14 mouse cellular contexts compared by ENCODE assay signal in genomic region chr5:124062037-124062824, GRCm38 (mm10). TPM values are rescaled to one million over a fixed set of nuclear protein-coding genes. Genes with fewer than 3 reads are reported as not detected.
DNase-seq lines count a peak whose midpoint lies in the region; TF ChIP-seq lines count a peak whose summit lies in the region.
"Had no signal": no experiment of that assay in that cellular context is flagged by ENCODE, and none has a peak within 500 bp of the region (broad histone marks: within the 10 kb centered on the region; RNA-seq: fewer than 3 reads in every experiment).

No protein-coding gene starts in this region.

- in situ Hi-C loops in ES-E14 (cut with MboI; ENCODE audit: low sequenced_read_pairs in 2 of 2, unreplicated experiment in 2 of 2), result no loop called here

- peak overlapping the region; percentile 6; the same call in 1 of the 2 replicates for H3K9ac ChIP-seq in ES-E14 (ENCODE audit: insufficient read depth, low read depth, low read length, poor library complexity, severe bottlenecking)
- H3K9ac ChIP-seq: heart, embryonic 15.5 days; liver, embryonic 14.5 days had no signal

- peak; percentile 26 to 51 for DNase-seq in heart, adult 18-20 months
- DNase-seq in heart, postnatal 4 days, result no peak
- no peak for DNase-seq in layer of hippocampus, adult 2 months (ENCODE audit: low spot score in 2 of 2)
- no peak for DNase-seq in layer of hippocampus, adult 8-10 months (ENCODE audit: low spot score in 2 of 2)
- DNase-seq in 3T3-L1 (ENCODE audit: low read depth, low spot score) (peak; percentile 50), ES-E14 (ENCODE audit: low read depth, low spot score) (no peak)
- no peak for DNase-seq in adrenal gland, postnatal 10 days
- no peak for DNase-seq in adrenal gland, adult 2 months
- DNase-seq: cerebellum, adult 18-20 months; kidney, adult 18-20 months; lung, postnatal 36 days; thymus, adult 2 months had no signal

- H3K27ac ChIP-seq in layer of hippocampus, adult 2 months, result peak overlapping the region; percentile 8; the same call in 1 of the 2 replicates
- H3K27ac ChIP-seq in ES-E14 (ENCODE audit: insufficient read depth, low read depth, low read length, poor library complexity, severe bottlenecking), result no peak overlapping the region
- H3K27ac ChIP-seq: heart, embryonic 15.5 days; liver, embryonic 14.5 days had no signal

- H3K36me3 ChIP-seq in ES-E14 (ENCODE audit: control insufficient read depth, insufficient read depth, low read length, poor library complexity, severe bottlenecking), result no peaks in the 10 kb centered on the region
- H3K36me3 ChIP-seq: heart, embryonic 15.5 days had no signal

- no peaks in the 10 kb centered on the region for H3K9me3 ChIP-seq in ES-E14 (ENCODE audit: control insufficient read depth, insufficient read depth, low read depth, low read length)
- H3K9me3 ChIP-seq: heart, embryonic 15.5 days had no signal

- H3K4me1 ChIP-seq in ES-E14 (ENCODE audit: control insufficient read depth in 2 of 2, insufficient read depth in 2 of 2, low read length in 2 of 2, poor library complexity in 1 of 2), result no peaks in the 10 kb centered on the region; a peak in 1 of 4 replicates

- peak; percentile 38 for TF ChIP-seq CTCF in layer of hippocampus, adult 2 months (conservative IDR thresholded peaks at IDR 0.05)

- no peak overlapping the region for H3K4me3 ChIP-seq in layer of hippocampus, adult 2 months
- H3K4me3 ChIP-seq in ES-E14 (ENCODE audit: insufficient read depth in 1 of 2, low read depth in 1 of 2, low read length in 2 of 2, poor library complexity in 1 of 2, severe bottlenecking in 1 of 2), result peak overlapping the region; percentile 33 to 47; a peak in 3 of 4 replicates
- H3K4me3 ChIP-seq: heart, embryonic 15.5 days had no signal

TF ChIP-seq in ES-E14, 5 proteins besides CTCF, POLR2A, EP300 and RAD21:
- TF ChIP-seq HCFC1 (IDR thresholded peaks at IDR 0.05; ENCODE audit: borderline replicate concordance, insufficient read depth, low read length), result no peak
- TF ChIP-seq ZNF384 (IDR thresholded peaks at IDR 0.05; ENCODE audit: low read depth, low read length), result no peak
- no peak for TF ChIP-seq CHD2 (IDR thresholded peaks at IDR 0.05; ENCODE audit: low read depth, low read length)
- no peak for TF ChIP-seq ZC3H11A (IDR thresholded peaks at IDR 0.05; ENCODE audit: borderline replicate concordance, low read depth, low read length)
- TF ChIP-seq MAFK (IDR thresholded peaks at IDR 0.05; ENCODE audit: insufficient read depth, low read depth, low read length), result no peak

RNA-seq across cellular contexts. Expression of gene Vps37b, which starts 30.2 kb away (rescaled TPM):
- 10 to 100 TPM; 15.1 to 15.2 TPM for total RNA-seq in heart, adult 18-20 months (2021)
- 10 to 100 TPM; 42.3 to 49.1 TPM for total RNA-seq in heart, postnatal 4 days (2021)
- total RNA-seq in layer of hippocampus, adult 2 months (2021), result 10 to 100 TPM; 36.8 to 42.2 TPM
- total RNA-seq in layer of hippocampus, adult 8-10 months (2022), result 10 to 100 TPM; 35.9 to 39.4 (median 36.6) TPM
- 6.5 and 7.7 TPM in 2 replicates for total RNA-seq in ES-E14 (2012; rRNA removed)
- 10 to 100 TPM; 41.1 to 58.1 TPM for total RNA-seq in adrenal gland, postnatal 10 days (2021)
- total RNA-seq in adrenal gland, adult 2 months (2021), result 100 to 1,000 TPM in 1 of 2 experiments, 10 to 100 TPM in 1; 65.8 to 146 TPM
- polyA plus RNA-seq in adrenal gland, adult 2 months (2012; rRNA removed), result 198 and 208 TPM in 2 replicates

RNA-seq across cellular contexts. Expression of gene Abcb9, which starts 33.4 kb away (rescaled TPM):
- 10 to 100 TPM in 1 of 2 experiments, 1 to 10 TPM in 1; 8.9 to 10.7 TPM for total RNA-seq in heart, adult 18-20 months (2021)
- total RNA-seq in heart, postnatal 4 days (2021), result 1 to 10 TPM; 4.9 to 5.5 TPM
- total RNA-seq in layer of hippocampus, adult 2 months (2021), result 10 to 100 TPM; 27.0 to 31.7 TPM
- total RNA-seq in layer of hippocampus, adult 8-10 months (2022), result 10 to 100 TPM; 29.4 to 33.0 (median 30.4) TPM
- 0.76 and 0.95 TPM in 2 replicates for total RNA-seq in ES-E14 (2012; rRNA removed)
- 10 to 100 TPM in 1 of 2 experiments, 1 to 10 TPM in 1; 9.9 to 13.4 TPM for total RNA-seq in adrenal gland, postnatal 10 days (2021)
- total RNA-seq in adrenal gland, adult 2 months (2021), result 10 to 100 TPM in 1 of 2 experiments, 1 to 10 TPM in 1; 9.9 to 16.0 TPM
- 14.8 and 15.4 TPM in 2 replicates for polyA plus RNA-seq in adrenal gland, adult 2 months (2012; rRNA removed)

RNA-seq across cellular contexts. Expression of gene Ogfod2, which starts 49.9 kb away (rescaled TPM):
- 10 to 100 TPM; 15.1 to 17.5 TPM for total RNA-seq in heart, adult 18-20 months (2021)
- 10 to 100 TPM; 10.2 to 11.9 TPM for total RNA-seq in heart, postnatal 4 days (2021)
- total RNA-seq in layer of hippocampus, adult 2 months (2021), result 10 to 100 TPM; 32.7 to 38.7 TPM
- total RNA-seq in layer of hippocampus, adult 8-10 months (2022), result 10 to 100 TPM; 34.9 to 41.6 (median 38.9) TPM
- total RNA-seq in ES-E14 (2012; rRNA removed), result 7.8 and 14.0 TPM in 2 replicates
- 10 to 100 TPM; 31.1 to 36.6 TPM for total RNA-seq in adrenal gland, postnatal 10 days (2021)
- total RNA-seq in adrenal gland, adult 2 months (2021), result 10 to 100 TPM; 28.9 to 49.2 TPM
- polyA plus RNA-seq in adrenal gland, adult 2 months (2012; rRNA removed), result 177 and 230 TPM in 2 replicates

RNA-seq across cellular contexts. Expression of gene Arl6ip4, which starts 53.7 kb away (rescaled TPM):
- total RNA-seq in heart, adult 18-20 months (2021), result 10 to 100 TPM; 36.3 to 37.8 TPM
- 10 to 100 TPM; 55.1 to 68.4 TPM for total RNA-seq in heart, postnatal 4 days (2021)
- total RNA-seq in layer of hippocampus, adult 2 months (2021), result 10 to 100 TPM; 49.8 to 52.2 TPM
- total RNA-seq in layer of hippocampus, adult 8-10 months (2022), result 10 to 100 TPM; 46.3 to 64.6 (median 50.4) TPM
- 33.1 and 37.9 TPM in 2 replicates for total RNA-seq in ES-E14 (2012; rRNA removed)
- 10 to 100 TPM; 56.0 to 58.1 TPM for total RNA-seq in adrenal gland, postnatal 10 days (2021)
- 10 to 100 TPM; 40.0 to 56.3 TPM for total RNA-seq in adrenal gland, adult 2 months (2021)
- polyA plus RNA-seq in adrenal gland, adult 2 months (2012; rRNA removed), result 18.8 and 28.8 TPM in 2 replicates

Comparison
In these comparisons a context has a peak if more than half of its experiments do, and no peak if none do; other contexts are left out.
1. DNase-seq: peak in heart, adult 18-20 months (2 of 2) and 3T3-L1 (single experiment); none in heart, postnatal 4 days (single experiment), layer of hippocampus, adult 2 months (0 of 2), layer of hippocampus, adult 8-10 months (0 of 2), ES-E14 (single experiment), adrenal gland, postnatal 10 days (single experiment) and adrenal gland, adult 2 months (single experiment).